Mouse (Mus musculus): ENCODE data around the gene Lgals1.

The Lgals1 gene

DNA sequence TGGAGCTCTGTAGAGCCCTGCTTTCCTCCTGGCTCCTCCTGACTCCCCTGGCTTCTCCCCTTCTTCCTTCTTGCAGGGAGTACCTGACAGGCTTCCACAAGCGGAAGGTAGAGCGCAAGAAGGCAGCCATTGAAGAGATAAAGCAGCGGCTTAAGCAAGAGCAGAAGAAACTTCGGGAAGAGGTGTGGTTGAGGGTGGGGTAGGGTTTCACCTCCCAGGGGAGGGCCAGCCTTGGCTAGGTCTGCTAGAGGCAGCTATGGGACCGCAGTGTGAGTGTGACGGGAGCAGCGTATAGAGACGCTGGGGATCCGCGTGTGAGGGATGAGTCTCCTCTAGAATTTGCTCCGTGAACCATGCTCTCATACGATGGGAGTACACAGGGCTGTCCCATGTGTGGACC lies 9.9 kb downstream of the Lgals1 start:
- in situ Hi-C loops (cut with MboI, MseI) = no loop called here

DNA sequence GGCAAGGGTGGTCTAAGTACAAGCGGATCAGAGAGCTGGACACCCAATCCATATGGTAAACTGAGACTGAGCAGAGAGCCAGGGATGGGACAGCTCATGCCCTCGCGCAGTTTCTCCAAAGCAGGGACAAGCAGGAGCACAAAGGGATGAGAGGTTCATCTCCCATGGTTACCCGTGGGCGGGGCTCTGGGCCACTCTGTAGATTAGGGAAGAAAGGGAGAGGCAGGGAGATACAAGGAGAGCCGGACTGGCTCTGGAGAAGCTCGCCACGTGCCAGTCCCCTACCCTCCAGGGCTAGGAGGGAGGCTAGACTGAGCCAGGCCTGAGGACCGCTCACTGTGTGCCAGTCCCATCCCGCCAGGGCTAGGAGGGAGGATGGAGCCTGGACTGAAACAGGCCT lies 10.8 kb downstream of the Lgals1 start:
- in situ Hi-C loops (cut with MboI, MseI) = no loop called here

DNA sequence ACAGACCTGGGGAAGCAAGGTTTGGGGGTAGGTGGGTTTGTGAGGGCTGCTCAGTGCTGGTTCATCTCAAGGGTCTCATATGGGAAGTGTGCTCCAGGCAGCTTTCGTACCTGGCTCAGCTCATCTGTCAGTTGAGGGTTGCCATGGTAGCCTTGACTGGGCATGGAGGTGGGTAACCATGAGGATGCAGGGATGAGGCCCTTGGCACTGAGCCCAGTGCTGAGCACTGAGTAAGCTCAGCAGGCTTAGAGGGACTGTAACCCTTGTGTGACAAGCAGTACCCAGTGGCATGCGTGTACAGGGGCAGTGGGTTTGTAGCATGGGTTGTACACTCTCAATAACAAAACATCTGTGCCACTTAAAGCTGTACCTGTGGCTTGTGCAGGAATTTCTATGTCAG lies 11.4 kb downstream of the Lgals1 start:
- in situ Hi-C loops (cut with MboI, MseI) = no loop called here

DNA sequence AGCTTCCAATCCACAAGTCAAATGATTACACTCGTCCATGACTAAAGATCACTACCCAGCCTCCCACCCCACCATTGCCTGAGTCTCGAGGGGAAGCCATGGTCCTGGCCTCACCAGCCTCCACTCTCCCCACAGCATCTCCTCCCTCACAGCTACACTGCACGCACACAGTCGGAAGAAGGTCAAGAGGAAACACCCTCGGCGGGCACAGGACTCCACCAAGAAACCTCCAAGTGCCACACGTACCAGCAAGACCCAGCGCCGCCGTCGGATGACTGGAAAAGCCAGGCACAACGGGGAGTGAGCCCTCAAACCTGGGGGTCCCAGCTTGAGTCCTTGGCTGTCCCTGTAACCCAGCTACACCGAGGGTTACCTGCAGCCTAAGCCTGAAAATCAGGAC lies 13.8 kb downstream of the Lgals1 start:
- in situ Hi-C loops (cut with MboI, MseI) = no loop called here

DNA sequence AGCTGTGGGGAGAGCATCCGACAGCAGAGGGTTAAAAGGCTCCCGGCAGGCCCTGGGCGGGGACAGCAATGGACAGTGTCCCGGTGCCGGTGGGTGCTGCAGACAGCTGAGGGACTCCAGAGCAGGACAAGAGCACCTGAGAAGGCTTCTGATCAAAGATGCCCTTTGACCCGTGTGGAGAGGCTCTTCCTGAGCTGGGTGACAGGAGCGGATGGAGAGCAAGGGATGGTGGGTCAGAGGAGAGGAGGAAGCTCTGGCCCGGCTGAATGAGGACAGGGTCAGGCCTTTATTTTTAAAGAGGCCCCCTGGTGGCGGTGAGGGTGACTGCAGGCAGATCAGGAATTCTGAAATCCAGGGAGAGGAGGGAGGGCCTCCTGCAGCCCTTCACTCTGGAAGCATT lies 16.1 kb downstream of the Lgals1 start:
- in situ Hi-C loops (cut with MboI, MseI) = no loop called here

DNA sequence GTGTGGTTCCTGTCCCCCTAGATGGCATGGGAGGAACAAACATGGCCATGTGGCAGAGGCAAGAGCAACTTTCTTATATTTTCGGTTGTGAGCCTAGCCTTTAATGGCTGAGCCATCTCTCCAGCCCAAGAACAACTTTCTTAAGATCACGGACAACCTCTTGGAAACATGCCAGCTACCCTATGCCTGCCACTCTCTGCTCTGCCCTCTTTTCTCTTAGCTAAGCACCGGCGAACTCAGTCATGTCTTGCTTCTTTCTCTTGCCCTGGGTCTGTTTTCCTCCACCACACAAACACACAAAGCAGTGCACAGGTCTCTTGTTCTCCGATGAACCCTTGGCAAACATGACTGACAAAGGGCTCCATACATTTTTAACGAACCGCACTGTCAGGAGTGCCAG lies 19.7 kb downstream of the Lgals1 start:
- in situ Hi-C loops (cut with MboI, MseI) = no loop called here

DNA sequence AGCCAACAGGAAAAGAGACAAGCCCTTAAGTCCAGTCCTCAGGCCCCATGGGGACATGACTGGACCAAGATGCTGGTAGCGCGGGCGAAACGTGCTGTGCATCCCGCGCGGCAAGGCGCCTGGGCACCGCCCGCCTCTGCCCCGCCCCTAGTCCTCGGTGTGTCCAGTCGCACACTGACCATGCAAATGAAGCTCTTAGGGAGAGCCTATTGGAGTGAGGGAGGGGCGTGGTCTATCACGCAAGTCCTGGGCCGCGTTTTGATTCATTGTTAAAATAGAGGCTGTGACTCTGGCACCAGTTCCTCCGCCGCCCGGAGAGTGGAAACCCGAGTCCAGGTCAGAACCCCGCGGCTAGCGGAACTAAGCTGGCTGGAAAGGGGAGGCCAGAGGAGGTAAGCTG lies 21.1 kb downstream of the Lgals1 start, which contains the start of gene Triobp:
Gene Triobp, plus strand, starts transcription at position 68 of the 400 bp plus-strand sequence.
- in situ Hi-C loops (cut with MboI, MseI) = no loop called here

DNA sequence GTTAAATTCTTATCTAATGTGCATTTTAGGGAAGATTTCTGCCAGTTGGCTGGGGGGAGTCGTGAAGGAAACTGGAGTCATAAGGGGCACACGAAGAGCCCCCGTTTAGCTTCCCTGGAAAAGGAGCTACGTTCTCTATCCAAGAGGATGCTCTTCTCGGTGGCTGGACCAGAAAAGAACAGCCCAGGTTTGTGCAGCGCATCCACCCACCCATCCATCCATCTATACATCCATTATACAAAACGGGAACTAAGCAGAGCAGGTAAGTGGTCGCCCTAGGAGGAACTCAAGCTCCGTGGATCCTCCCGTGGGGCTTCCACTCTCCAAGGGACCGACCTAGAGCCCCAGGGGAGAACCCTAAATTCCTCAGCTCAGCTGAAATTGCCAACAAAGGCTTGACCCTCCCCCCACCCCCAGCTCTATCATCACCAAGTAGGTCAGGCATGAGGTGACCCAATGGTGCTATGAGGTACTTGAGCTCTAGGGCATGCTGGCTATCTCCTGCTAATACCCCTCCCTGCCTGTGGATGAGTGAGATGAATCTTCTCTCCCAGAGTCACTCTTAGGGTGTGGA lies 21.7 kb downstream of the Lgals1 start:
- in situ Hi-C loops (cut with MboI, MseI) = no loop called here

DNA sequence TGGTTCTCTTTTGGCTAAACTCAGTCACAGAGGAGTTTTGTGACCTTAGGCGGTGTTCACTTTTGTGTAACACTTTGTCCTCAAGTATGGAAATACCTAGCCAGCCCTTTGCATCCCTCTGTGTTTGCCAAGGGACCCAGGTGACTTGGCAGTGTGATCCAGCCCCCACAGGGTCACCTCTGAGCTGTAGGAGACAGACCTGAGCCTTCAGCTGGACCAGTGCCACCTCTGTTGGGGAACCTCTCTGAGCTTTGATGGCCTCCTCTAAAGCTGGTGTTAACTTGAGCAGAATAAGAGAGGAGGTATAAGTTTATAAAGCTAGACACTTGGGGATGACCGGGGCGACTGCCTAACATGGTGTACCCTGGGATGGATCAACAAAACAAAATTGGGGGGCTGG lies 22.4 kb downstream of the Lgals1 start:
- in situ Hi-C loops (cut with MboI, MseI) = no loop called here

DNA sequence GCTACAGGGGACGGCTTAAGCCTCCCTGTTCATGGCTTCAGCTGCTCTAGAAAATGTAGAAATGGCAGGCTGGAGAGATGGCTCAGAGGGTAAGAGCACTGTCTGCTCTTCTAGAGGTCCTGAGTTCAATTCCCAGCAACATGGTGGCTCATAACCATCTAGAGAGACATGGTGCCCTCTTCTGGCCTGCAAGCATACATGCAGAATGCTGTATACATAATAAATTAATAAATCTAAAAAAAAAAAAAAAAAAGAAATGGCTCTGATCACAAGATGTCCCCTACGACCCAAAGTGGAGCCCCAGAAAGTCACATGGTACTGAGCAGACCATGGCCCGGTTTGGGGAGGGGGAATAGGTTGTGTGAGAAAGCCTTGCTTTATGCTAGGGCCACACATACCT lies 29.1 kb downstream of the Lgals1 start:
- in situ Hi-C loops (cut with MboI, MseI) = no loop called here

DNA sequence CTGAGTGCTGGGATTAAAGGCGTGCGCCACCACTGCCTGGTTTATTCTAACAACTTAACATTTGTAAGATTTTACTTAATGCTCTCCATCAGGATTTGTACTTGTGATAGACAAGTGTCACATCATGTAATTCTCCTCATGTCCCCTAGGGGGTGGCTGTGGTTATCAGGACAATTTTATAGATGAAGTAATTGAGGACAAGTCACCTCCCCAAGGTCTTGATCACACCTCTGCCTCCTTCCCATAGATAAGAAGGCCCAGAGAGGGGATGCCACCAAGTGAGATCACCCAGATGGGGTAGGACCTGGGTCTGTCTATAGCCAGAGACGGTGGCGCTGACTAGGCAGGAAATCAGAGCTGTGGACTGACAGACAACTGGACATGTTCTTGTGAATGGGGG lies 29.8 kb downstream of the Lgals1 start:
- in situ Hi-C loops (cut with MboI, MseI) = no loop called here

DNA sequence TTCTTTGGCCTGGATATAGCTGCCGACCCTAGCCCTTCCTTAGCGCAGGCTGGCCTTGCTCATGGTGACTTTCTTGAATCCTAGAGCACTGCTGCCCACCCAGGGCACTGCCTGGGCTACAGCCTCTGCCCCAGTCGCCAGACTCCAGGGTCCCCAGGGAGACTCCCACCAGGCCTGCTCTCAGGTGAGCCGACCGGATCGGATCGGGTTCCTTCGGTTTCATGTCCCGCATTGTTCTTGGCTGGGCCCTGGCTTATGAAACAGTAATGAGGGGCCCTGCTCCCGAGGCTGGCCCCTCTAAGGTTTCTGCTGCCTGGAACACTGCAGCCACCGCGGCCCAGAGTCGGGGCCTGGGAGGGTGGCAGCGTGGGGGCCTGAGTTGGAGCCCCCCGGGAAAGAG lies 30.5 kb downstream of the Lgals1 start:
- in situ Hi-C loops (cut with MboI, MseI) = no loop called here

DNA sequence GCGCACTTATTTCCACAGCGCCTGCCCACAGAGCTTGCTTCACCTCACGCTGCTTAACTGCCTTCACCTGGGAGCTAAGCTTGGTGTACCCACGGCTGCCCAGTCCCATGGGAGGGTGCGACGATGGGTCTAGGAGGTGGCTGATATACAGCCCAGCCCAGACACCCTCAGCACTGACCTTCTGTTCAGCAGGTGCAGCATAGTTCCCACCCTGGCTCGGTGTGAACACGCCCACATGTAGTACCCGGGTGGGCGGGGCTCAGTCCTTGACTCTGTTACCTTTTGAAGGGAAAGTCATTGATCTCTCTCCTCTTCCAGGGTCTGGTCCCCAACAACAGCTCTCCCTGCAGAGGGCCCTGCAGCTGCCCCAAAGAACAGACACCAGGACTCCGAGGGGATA lies 33.0 kb downstream of the Lgals1 start:
- in situ Hi-C loops (cut with MboI, MseI) = no loop called here

DNA sequence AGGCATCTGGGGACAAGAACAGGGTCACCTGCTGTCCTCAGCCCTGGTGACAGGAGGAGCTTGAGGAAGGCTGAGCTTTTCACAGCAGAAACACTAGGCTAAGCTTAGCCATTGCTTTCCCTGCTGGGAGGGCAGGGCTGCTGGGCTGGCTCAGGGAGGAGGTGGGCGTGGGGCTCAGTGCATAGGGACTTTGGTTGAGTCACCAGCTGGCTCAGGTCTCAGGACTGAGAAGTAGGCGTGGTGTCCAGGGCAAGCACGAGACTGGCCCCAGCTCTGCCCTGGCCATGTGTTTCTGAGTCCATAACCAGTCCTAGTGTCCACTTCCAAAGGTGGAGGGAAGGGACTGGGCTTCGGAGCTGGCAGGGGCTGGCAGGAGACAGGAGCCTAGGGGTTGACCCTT lies 33.6 kb downstream of the Lgals1 start:
- in situ Hi-C loops (cut with MboI, MseI) = no loop called here

DNA sequence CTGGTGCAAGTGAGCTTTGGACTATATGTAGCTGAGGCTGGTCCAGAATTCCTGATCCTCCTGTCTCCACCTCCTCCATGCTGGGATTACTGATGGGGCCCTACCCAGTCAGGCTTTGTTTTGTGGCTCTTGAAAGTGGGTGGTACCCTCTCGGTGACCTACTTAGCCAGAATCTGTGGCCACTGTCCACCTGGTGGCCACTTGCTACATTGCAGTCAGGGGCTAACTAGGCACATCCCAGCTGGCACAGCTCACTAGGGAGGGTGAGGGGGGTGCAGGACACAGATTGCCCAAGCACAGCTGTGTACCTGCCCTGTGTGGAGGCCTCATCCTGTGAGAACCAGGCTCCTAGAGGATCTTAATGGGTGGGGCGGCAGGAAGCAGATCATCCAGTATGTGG lies 36.4 kb downstream of the Lgals1 start:
- in situ Hi-C loops (cut with MboI, MseI) = no loop called here

DNA sequence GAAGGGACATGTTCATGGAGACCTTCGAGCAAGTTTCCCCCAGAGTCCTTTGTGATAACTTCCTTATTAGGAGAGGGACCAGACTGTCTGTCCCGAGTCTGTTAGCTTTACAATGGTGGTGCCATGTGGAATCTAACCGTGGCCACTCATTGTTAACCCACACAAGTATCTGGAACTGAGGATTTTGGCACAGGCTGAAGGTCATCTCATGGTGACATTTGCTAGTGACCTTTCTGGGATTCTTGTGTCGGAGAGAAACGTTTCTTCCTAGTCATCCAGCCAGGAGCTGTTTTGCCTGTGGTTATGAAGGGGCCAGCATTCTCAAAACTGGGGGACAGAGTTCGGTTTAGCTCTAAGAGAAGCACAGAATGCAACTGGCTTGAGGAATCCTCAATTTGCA lies 45.1 kb downstream of the Lgals1 start:
- in situ Hi-C loops (cut with MboI, MseI) = no loop called here

DNA sequence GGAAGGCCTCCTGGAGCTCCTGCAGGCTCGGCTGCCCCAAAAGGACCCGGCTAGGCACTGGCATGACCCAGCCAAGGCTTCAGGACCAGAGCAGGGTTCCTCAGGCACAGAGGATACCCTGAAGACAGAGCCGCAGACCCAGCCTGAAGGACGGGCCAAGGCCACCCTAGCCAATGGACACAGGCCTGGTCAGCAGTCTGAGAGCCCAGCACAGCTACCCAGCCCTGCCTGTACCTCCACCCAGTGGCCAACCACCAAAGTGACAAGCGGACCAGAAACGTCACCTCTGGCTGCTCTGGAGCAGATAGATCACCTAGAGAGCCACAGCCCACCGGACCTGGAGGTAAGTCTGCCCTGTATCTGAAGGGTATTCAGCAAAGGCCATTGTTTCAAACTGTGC lies 47.4 kb downstream of the Lgals1 start:
- in situ Hi-C loops (cut with MboI, MseI) = no loop called here

DNA sequence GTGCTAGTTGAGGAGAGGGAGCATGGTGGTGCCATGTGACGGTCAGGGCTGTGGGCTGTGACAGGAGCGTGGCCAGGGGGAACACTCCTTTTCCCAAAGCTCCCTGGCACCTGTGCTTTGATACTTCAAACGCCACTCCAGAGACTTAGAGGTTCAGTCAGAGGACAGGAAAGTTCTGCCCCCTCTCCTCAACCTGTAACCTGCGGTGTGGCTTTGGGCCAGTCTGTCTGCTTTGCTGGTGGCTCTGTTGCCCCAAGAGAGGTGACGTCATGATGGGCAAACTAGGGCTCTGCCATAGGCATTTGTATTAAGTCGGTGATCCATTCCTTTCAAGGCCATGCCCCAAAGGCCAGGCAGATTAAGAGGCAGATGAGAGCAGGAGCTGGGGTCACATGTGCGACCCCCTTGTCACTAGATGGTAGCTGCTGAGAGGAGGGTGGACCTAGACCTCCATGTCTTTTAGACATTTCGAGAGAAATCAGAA lies 51.2 kb downstream of the Lgals1 start:
- in situ Hi-C loops (cut with MboI, MseI) = no loop called here

DNA sequence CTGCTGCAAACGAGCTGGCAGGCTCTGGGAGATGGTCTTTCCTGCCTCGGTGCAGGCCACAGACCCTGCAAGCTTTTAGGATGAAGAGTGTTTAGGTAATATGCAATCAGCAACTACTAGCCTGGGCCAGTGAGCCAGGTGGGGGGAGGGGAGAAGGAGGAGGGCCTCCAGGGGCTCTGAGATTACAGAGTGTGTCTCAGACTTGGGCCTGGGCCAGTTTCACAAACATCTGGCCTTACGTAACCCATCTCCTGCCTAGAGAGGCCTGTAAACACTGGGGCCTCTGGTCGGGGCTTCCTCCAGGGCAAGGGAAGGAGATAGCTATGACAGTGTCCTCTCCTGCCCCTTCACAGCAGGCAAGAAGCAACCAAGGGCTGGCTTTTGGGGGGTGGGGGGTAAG lies 52.4 kb downstream of the Lgals1 start:
- in situ Hi-C loops (cut with MboI, MseI) = no loop called here

Measured in regulatory T cell (primary cell).